Mouse (Mus musculus) subcutaneous adipose tissue, adult 2 months (tissue): ENCODE data around the gene Smim23. TPM values are rescaled to one million over a fixed set of nuclear protein-coding genes. Genes with fewer than 3 reads are reported as not detected.

Experiments
- polyA plus RNA-seq: library from polyadenylated mRNA; depleted of rRNA; stranded (reverse); fragments of >200 nt; gene quantifications from 2 replicates; pipeline ENCODE4 v1.2.3, GENCODE M21; 2012; ENCODE audit warnings: low replicate concordance; rRNA removed

Gene Smim23
- not detected in 2 replicates for polyA plus RNA-seq

GRCm38 (mm10) chr11:32824505-32824904, at the start of gene Smim23:
Gene Smim23 (minus strand): TSS chr11:32824605.

Other genes with a start within 250 kb of the Smim23 start
- 51.0 and 62.6 TPM in 2 replicates for gene Fbxw11, start 181.9 kb downstream of the Smim23 start, polyA plus RNA-seq